Mouse (Mus musculus): ENCODE results near the gene Rtn4r. TPM values are rescaled to one million over a fixed set of nuclear protein-coding genes. Genes with fewer than 3 reads are reported as not detected.

Gene Rtn4r
- polyA plus RNA-seq (2014; fragmentation: Nextera tagmentation; extraction: Ambion mirVana), result 18.6 and 28.6 TPM in 2 replicates

- Histone ChIP-seq H3K27ac (replicated peaks; ENCODE audit: low read depth, low read length) (peak within 1 kb of the TSS; percentile 88), H3K4me3 (replicated peaks; ENCODE audit: low read depth, low read length) (peak within 1 kb of the TSS; percentile 75), H3K9me3 (ENCODE audit: control insufficient read depth, low read length) (no peaks in the 10 kb centered on the region), H3K9ac (replicated peaks; ENCODE audit: low read length) (peak within 1 kb of the TSS; percentile 90), H3K4me2 (ENCODE audit: low read length) (peak within 1 kb of the TSS; percentile 76), H3K4me1 (ENCODE audit: control insufficient read depth, insufficient read depth, low read length) (peaks cover 22% of the 10 kb centered on the region), H3K36me3 (ENCODE audit: control insufficient read depth, insufficient read depth, low read length) (no peaks in the 10 kb centered on the region), H3K27me3 (ENCODE audit: control insufficient read depth, insufficient read depth, low read length) (no peaks in the 10 kb centered on the region)
- peak; percentile 87 for DNase-seq
- ATAC-seq (ENCODE audit: low FRiP score, low TSS enrichment), result peak; percentile 82
- under 1% methylated on average over 96 of the region's 96 CpGs for WGBS
These were observed at the start of gene Rtn4r for GRCm38 (mm10) chr16:18127241-18127861. Rtn4r (plus strand) TSS chr16:18127642.

- Histone ChIP-seq H3K9ac (replicated peaks; ENCODE audit: low read length) (no peak overlapping the region), H3K27me3 (ENCODE audit: control insufficient read depth, insufficient read depth, low read length) (no peaks in the 10 kb centered on the region), H3K27ac (replicated peaks; ENCODE audit: low read depth, low read length) (no peak overlapping the region), H3K4me2 (ENCODE audit: low read length) (no peak overlapping the region), H3K4me1 (ENCODE audit: control insufficient read depth, insufficient read depth, low read length) (no peaks in the 10 kb centered on the region), H3K36me3 (ENCODE audit: control insufficient read depth, insufficient read depth, low read length) (peaks cover 5% of the 10 kb centered on the region; the same call in 1 of the 2 replicates), H3K4me3 (replicated peaks; ENCODE audit: low read depth, low read length) (no peak overlapping the region), H3K9me3 (ENCODE audit: control insufficient read depth, low read length) (no peaks in the 10 kb centered on the region)
- ATAC-seq (ENCODE audit: low FRiP score, low TSS enrichment) (no peak), DNase-seq (no peak)
- WGBS, result 86% methylated on average over 5 of the region's 5 CpGs
These were observed 49.0 kb upstream of the Rtn4r start for GRCm38 (mm10) chr16:18078314-18079015.

- H3K36me3 ChIP-seq (ENCODE audit: control insufficient read depth, insufficient read depth, low read length), result 0 out of 2 replicates have a peak, but pooled peaks cover 5% of the 10 kb centered on the region
These were observed 48.1 kb upstream of the Rtn4r start for GRCm38 (mm10) chr16:18079300-18079699.

GRCm38 (mm10) chr16:18080171-18080570 lies 47.3 kb upstream of the Rtn4r start:
- Histone ChIP-seq H3K4me3 (replicated peaks; ENCODE audit: low read depth, low read length) (no peak overlapping the region), H3K9ac (replicated peaks; ENCODE audit: low read length) (no peak overlapping the region), H3K27ac (replicated peaks; ENCODE audit: low read depth, low read length) (no peak overlapping the region), H3K4me1 (ENCODE audit: control insufficient read depth, insufficient read depth, low read length) (no peaks in the 10 kb centered on the region), H3K4me2 (ENCODE audit: low read length) (no peak overlapping the region), H3K9me3 (ENCODE audit: control insufficient read depth, low read length) (no peaks in the 10 kb centered on the region), H3K36me3 (ENCODE audit: control insufficient read depth, insufficient read depth, low read length) (0 out of 2 replicates have a peak, but pooled peaks cover 5% of the 10 kb centered on the region), H3K27me3 (ENCODE audit: control insufficient read depth, insufficient read depth, low read length) (no peaks in the 10 kb centered on the region)
- no peak for ATAC-seq (ENCODE audit: low FRiP score, low TSS enrichment)
- no peak for DNase-seq
- 85% methylated on average over 7 of the region's 7 CpGs for WGBS

More at GRCm38 (mm10) chr16:18079300-18079699, 48.1 kb upstream of the Rtn4r start:
- H3K9me3 ChIP-seq (ENCODE audit: control insufficient read depth, low read length), result no peaks in the 10 kb centered on the region
- ATAC-seq (ENCODE audit: low FRiP score, low TSS enrichment), result no peak
- H3K4me1 ChIP-seq (ENCODE audit: control insufficient read depth, insufficient read depth, low read length), result no peaks in the 10 kb centered on the region
- no peak for DNase-seq
- WGBS, result 85% methylated on average over 2 of the region's 2 CpGs
- no peaks in the 10 kb centered on the region for H3K27me3 ChIP-seq (ENCODE audit: control insufficient read depth, insufficient read depth, low read length)
- no peak overlapping the region for H3K4me2 ChIP-seq (ENCODE audit: low read length)
- H3K4me3 ChIP-seq (replicated peaks; ENCODE audit: low read depth, low read length), result no peak overlapping the region
- no peak overlapping the region for H3K9ac ChIP-seq (replicated peaks; ENCODE audit: low read length)
- no peak overlapping the region for H3K27ac ChIP-seq (replicated peaks; ENCODE audit: low read depth, low read length)

GRCm38 (mm10) chr16:18081149-18081827 lies 46.2 kb upstream of the Rtn4r start:
- H3K4me1 ChIP-seq (ENCODE audit: control insufficient read depth, insufficient read depth, low read length), result no peaks in the 10 kb centered on the region
- 0 out of 2 replicates have a peak, but pooled peaks cover under 1% of the 10 kb centered on the region for H3K36me3 ChIP-seq (ENCODE audit: control insufficient read depth, insufficient read depth, low read length)
- no peak overlapping the region for H3K9ac ChIP-seq (replicated peaks; ENCODE audit: low read length)
- 82% methylated on average over 10 of the region's 10 CpGs for WGBS
- H3K9me3 ChIP-seq (ENCODE audit: control insufficient read depth, low read length), result no peaks in the 10 kb centered on the region
- no peaks in the 10 kb centered on the region for H3K27me3 ChIP-seq (ENCODE audit: control insufficient read depth, insufficient read depth, low read length)
- no peak overlapping the region for H3K4me2 ChIP-seq (ENCODE audit: low read length)
- H3K27ac ChIP-seq (replicated peaks; ENCODE audit: low read depth, low read length), result no peak overlapping the region
- no peak overlapping the region for H3K4me3 ChIP-seq (replicated peaks; ENCODE audit: low read depth, low read length)
- DNase-seq, result no peak
- no peak for ATAC-seq (ENCODE audit: low FRiP score, low TSS enrichment)

GRCm38 (mm10) chr16:18082291-18082690 lies 45.2 kb upstream of the Rtn4r start:
- no peaks in the 10 kb centered on the region for H3K9me3 ChIP-seq (ENCODE audit: control insufficient read depth, low read length)
- H3K4me1 ChIP-seq (ENCODE audit: control insufficient read depth, insufficient read depth, low read length), result no peaks in the 10 kb centered on the region
- no peak overlapping the region for H3K4me3 ChIP-seq (replicated peaks; ENCODE audit: low read depth, low read length)
- ATAC-seq (ENCODE audit: low FRiP score, low TSS enrichment), result no peak
- H3K27ac ChIP-seq (replicated peaks; ENCODE audit: low read depth, low read length), result no peak overlapping the region
- no peak overlapping the region for H3K4me2 ChIP-seq (ENCODE audit: low read length)
- 89% methylated on average over 1 of the region's 1 CpGs for WGBS
- H3K27me3 ChIP-seq (ENCODE audit: control insufficient read depth, insufficient read depth, low read length), result no peaks in the 10 kb centered on the region
- H3K36me3 ChIP-seq (ENCODE audit: control insufficient read depth, insufficient read depth, low read length), result no peaks in the 10 kb centered on the region
- DNase-seq, result no peak
- H3K9ac ChIP-seq (replicated peaks; ENCODE audit: low read length), result no peak overlapping the region

- H3K9ac ChIP-seq (replicated peaks; ENCODE audit: low read length), result no peak overlapping the region
- no peaks in the 10 kb centered on the region for H3K9me3 ChIP-seq (ENCODE audit: control insufficient read depth, low read length)
- no peak overlapping the region for H3K27ac ChIP-seq (replicated peaks; ENCODE audit: low read depth, low read length)
- 81% methylated on average over 18 of the region's 18 CpGs for WGBS
- H3K36me3 ChIP-seq (ENCODE audit: control insufficient read depth, insufficient read depth, low read length), result no peaks in the 10 kb centered on the region
- peaks cover 3% of the 10 kb centered on the region for H3K4me1 ChIP-seq (ENCODE audit: control insufficient read depth, insufficient read depth, low read length)
- DNase-seq, result peak; percentile 8
- no peak overlapping the region for H3K4me3 ChIP-seq (replicated peaks; ENCODE audit: low read depth, low read length)
- H3K4me2 ChIP-seq (ENCODE audit: low read length), result no peak overlapping the region
- no peak for ATAC-seq (ENCODE audit: low FRiP score, low TSS enrichment)
- H3K27me3 ChIP-seq (ENCODE audit: control insufficient read depth, insufficient read depth, low read length), result peaks cover 10% of the 10 kb centered on the region; the same call in 1 of the 2 replicates
These were observed 44.1 kb upstream of the Rtn4r start for GRCm38 (mm10) chr16:18083231-18083951.

- ATAC-seq (ENCODE audit: low FRiP score, low TSS enrichment), result no peak
- peaks cover 8% of the 10 kb centered on the region for H3K4me1 ChIP-seq (ENCODE audit: control insufficient read depth, insufficient read depth, low read length)
- WGBS, result 95% methylated on average over 7 of the region's 7 CpGs
These were observed 43.2 kb upstream of the Rtn4r start for GRCm38 (mm10) chr16:18084262-18084661.

More at GRCm38 (mm10) chr16:18084262-18084661, 43.2 kb upstream of the Rtn4r start:
- Histone ChIP-seq H3K9ac (replicated peaks; ENCODE audit: low read length) (no peak overlapping the region), H3K4me2 (ENCODE audit: low read length) (no peak overlapping the region), H3K36me3 (ENCODE audit: control insufficient read depth, insufficient read depth, low read length) (no peaks in the 10 kb centered on the region), H3K4me3 (replicated peaks; ENCODE audit: low read depth, low read length) (no peak overlapping the region), H3K9me3 (ENCODE audit: control insufficient read depth, low read length) (no peaks in the 10 kb centered on the region), H3K27me3 (ENCODE audit: control insufficient read depth, insufficient read depth, low read length) (peaks cover 10% of the 10 kb centered on the region; the same call in 1 of the 2 replicates), H3K27ac (replicated peaks; ENCODE audit: low read depth, low read length) (no peak overlapping the region)
- no peak for DNase-seq
